In the genomic region with DNA sequence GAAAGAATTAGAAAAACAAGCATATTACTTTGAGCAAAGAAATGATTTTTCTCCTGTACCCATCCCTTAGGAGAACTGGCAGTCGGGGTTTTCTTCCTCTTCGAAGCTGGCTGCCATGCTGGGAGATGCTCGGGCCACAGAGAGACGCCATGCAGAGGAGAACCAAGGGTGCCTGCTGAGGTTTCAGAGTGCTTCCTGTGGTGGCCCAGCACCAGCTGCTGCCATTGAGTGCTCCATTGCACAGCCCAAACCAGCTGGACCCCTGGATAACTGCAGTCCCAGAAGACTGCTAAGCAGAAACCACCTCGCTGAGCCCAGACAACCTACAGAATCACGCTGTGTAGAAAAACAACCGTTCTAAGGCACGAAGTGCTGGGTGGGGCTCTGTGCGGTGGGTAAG, we compare ENCODE assay signal across 21 mouse cellular contexts. TPM values are rescaled to one million over a fixed set of nuclear protein-coding genes. Genes with fewer than 3 reads are reported as not detected.
A peak's percentile ranks its signal among the peaks of the same experiment; 100 is the strongest.
DNase-seq lines count a peak whose midpoint lies in the region; ATAC-seq lines count a peak whose summit lies in the region.
"Had no signal": no experiment of that assay in that cellular context is flagged by ENCODE, and none has a peak within 500 bp of the region (broad histone marks: within the 10 kb centered on the region; RNA-seq: fewer than 3 reads in every experiment).

No protein-coding gene starts in this region.

- H3K36me3 ChIP-seq in neural tube, embryonic 12.5 days = no peaks in the 10 kb centered on the region
- no peaks in the 10 kb centered on the region for H3K36me3 ChIP-seq in hindbrain, embryonic 15.5 days
- H3K36me3 ChIP-seq: embryonic facial prominence, embryonic 12.5 days; heart, embryonic 10.5 days; intestine, embryonic 15.5 days; liver, embryonic 12.5 days had no signal

- ATAC-seq in neural tube, embryonic 12.5 days (ENCODE audit: low FRiP score, low read depth) = no peak
- no peak for ATAC-seq in hindbrain, embryonic 15.5 days (ENCODE audit: low FRiP score, low read depth)
- no peak for ATAC-seq in erythroblast, adult 5-6 weeks (replicated peaks; ENCODE audit: low FRiP score, poor library complexity, severe bottlenecking)
- ATAC-seq: intestine, embryonic 15.5 days; liver, embryonic 12.5 days had no signal

- peaks cover 46% of the 10 kb centered on the region for H3K4me1 ChIP-seq in neural tube, embryonic 12.5 days
- H3K4me1 ChIP-seq in hindbrain, embryonic 15.5 days (replicated peaks) = peaks cover 57% of the 10 kb centered on the region

- peak; percentile 6 for DNase-seq in embryo, embryonic 10.5 days (ENCODE audit: low spot score)
- DNase-seq in embryo, embryonic 11 days = no peak
- no peak for DNase-seq in neural tube, embryonic 10.5 days (ENCODE audit: extremely low spot score, low spot score)
- DNase-seq in thymus, postnatal 0 days (ENCODE audit: low spot score) = peak; percentile 54
- no peak for DNase-seq in layer of hippocampus, adult 8-10 months (ENCODE audit: low spot score in 2 of 2)
- DNase-seq: cerebellum, postnatal 36 days; heart, postnatal 14 days; left cerebral cortex, postnatal 4 days; lung, embryonic 14.5 days; right cerebral cortex, postnatal 4 days had no signal

- no peak overlapping the region for H3K4me3 ChIP-seq in neural tube, embryonic 12.5 days
- no peak overlapping the region for H3K4me3 ChIP-seq in hindbrain, embryonic 15.5 days
- H3K4me3 ChIP-seq: embryonic facial prominence, embryonic 12.5 days; heart, embryonic 10.5 days; intestine, embryonic 15.5 days; liver, embryonic 12.5 days; myocyte had no signal

- H3K9me3 ChIP-seq in neural tube, embryonic 12.5 days = no peaks in the 10 kb centered on the region
- H3K9me3 ChIP-seq in hindbrain, embryonic 15.5 days = no peaks in the 10 kb centered on the region
- H3K9me3 ChIP-seq: embryonic facial prominence, embryonic 12.5 days; heart, embryonic 10.5 days; intestine, embryonic 15.5 days; liver, embryonic 12.5 days had no signal

- no peak overlapping the region for H3K27ac ChIP-seq in neural tube, embryonic 12.5 days
- H3K27ac ChIP-seq in hindbrain, embryonic 15.5 days (replicated peaks) = no peak overlapping the region
- H3K27ac ChIP-seq: embryonic facial prominence, embryonic 12.5 days; heart, embryonic 10.5 days; intestine, embryonic 15.5 days; kidney, postnatal 0 days; liver, embryonic 12.5 days; macrophage had no signal

- 0 out of 2 replicates have a peak overlapping the region, but pooled peaks have one; percentile 7 for H3K4me2 ChIP-seq in neural tube, embryonic 12.5 days (replicated peaks)
- peak overlapping the region; percentile 8; the same call in 1 of the 2 replicates for H3K4me2 ChIP-seq in hindbrain, embryonic 15.5 days
- H3K4me2 ChIP-seq: embryonic facial prominence, embryonic 12.5 days; intestine, embryonic 15.5 days; liver, embryonic 12.5 days; lung, embryonic 14.5 days had no signal

- no peak overlapping the region for H3K9ac ChIP-seq in neural tube, embryonic 12.5 days
- H3K9ac ChIP-seq in hindbrain, embryonic 15.5 days = no peak overlapping the region
- H3K9ac ChIP-seq: embryonic facial prominence, embryonic 12.5 days; intestine, embryonic 15.5 days; liver, embryonic 12.5 days; lung, embryonic 14.5 days had no signal

- 7% methylated on average over 9 of the region's 9 CpGs for WGBS in neural tube, embryonic 12.5 days
- WGBS in hindbrain, embryonic 15.5 days = 11% methylated on average over 9 of the region's 9 CpGs

- peaks cover 13% of the 10 kb centered on the region; the same call in 1 of the 2 replicates for H3K27me3 ChIP-seq in neural tube, embryonic 12.5 days (replicated peaks)
- H3K27me3 ChIP-seq in hindbrain, embryonic 15.5 days = no peaks in the 10 kb centered on the region

RNA-seq across cellular contexts. Expression of a gene that starts 1.6 kb away (rescaled TPM):
- polyA plus RNA-seq in neural tube, embryonic 12.5 days (2016; fragmentation: Nextera tagmentation; extraction: Ambion mirVana) = 33.9 and 46.6 TPM in 2 replicates
- polyA plus RNA-seq in hindbrain, embryonic 15.5 days (2015; fragmentation: Nextera tagmentation; extraction: Ambion mirVana) = 46.5 and 49.9 TPM in 2 replicates
- 22.7 and 28.2 TPM in 2 replicates for polyA plus RNA-seq in thymus, postnatal 0 days (2015; fragmentation: Nextera tagmentation; extraction: Ambion mirVana)
- not detected in 2 replicates for total RNA-seq in erythroblast, adult 5-6 weeks (2015; ENCODE audit: low replicate concordance)
- total RNA-seq in erythroblast, adult 5-6 weeks (2017; ENCODE audit: low replicate concordance) = not detected in 2 replicates
- 100 to 1,000 TPM; 125 to 148 (median 136) TPM for total RNA-seq in layer of hippocampus, adult 8-10 months (2022)
- total RNA-seq: CH12.LX had no signal

Comparison
In these comparisons a context has a peak if more than half of its experiments do, and no peak if none do; other contexts are left out.
1. DNase-seq: peak in embryo, embryonic 10.5 days (single experiment) and thymus, postnatal 0 days (single experiment); none in embryo, embryonic 11 days (single experiment), neural tube, embryonic 10.5 days (single experiment) and layer of hippocampus, adult 8-10 months (0 of 2).